Mouse (Mus musculus): ENCODE data around the gene AI854703.
"Not testable (repeated sequence)": the region's sequence is repeated elsewhere in the genome, so short reads cannot be mapped to it uniquely, and the experiment has no call there.

AI854703 gene

DNA sequence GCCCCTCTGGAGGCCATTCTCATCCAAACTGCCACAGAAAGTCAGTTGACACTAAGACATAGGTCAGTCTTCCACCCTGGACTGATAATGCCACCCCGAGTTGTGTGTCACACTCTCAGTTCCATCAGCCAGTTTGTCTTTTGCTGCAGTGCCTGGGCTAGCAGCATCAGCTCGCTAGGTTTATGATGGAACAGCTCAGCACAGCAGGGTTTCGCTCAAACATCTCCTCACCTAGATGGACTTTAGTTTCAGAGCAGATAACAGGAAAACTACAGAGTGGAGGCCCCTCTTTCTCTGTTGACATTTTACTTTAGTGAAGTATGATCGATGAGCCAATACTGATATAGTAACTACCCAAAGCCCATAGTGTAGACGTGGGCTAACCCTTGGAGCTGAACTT is 11.8 kb upstream of the AI854703 start:
- in situ Hi-C loops (cut with MboI): no loop called here

- in situ Hi-C loops (cut with MboI): no loop called here
Observed at GRCm38 (mm10) chr6:48620031-48620430, 6.5 kb upstream of the AI854703 start.

DNA sequence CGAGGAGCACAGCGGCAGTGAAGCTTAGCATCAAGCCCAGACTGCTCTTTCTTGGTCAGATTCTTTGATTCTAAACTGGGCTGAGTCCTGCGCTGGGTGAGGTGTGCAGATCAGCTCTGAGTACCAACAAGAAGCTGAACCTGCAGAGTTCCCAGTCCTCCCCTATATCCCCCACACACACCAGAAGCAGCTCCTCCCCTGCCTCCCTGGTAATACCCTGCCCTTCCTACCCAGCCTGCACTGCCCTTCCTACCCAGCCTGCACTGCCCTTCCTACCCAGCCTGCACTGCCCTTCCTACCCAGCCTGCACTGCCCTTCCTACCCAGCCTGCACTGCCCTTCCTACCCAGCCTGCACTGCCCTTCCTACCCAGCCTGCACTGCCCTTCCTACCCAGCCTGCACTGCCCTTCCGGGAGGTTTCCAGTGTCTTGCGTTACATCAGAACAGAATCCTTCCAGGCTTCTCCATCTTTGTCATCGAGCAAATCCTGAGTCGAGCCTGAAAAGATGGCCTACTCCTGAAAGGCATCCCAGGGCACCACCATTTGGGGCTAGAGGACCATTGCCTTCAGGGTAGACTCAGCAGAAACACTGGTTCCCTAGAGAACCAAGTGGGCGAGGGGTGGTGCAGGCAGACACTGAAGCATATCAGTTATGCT is 4.2 kb upstream of the AI854703 start:
- in situ Hi-C loops (cut with MboI): not testable (repeated sequence)

DNA sequence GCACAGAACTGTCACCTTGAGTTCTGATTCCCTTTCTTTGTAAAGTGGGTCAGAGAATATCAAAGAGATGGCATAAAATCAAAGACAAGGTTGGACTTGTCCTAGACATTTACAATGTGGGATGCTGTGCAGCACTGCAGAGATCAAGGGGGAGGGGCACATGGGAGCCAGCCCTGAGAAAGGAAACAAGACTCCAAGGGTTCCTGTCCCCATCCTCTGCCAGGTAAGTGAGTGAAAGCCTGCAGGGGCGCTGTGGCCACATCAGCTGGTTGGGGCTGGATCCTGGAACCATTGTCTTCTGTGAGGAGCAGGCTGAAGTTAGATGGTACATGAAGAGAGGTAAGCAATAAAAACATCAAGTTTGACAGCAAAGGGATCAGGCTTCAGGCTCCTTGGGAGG is 3.1 kb upstream of the AI854703 start:
- in situ Hi-C loops (cut with MboI): no loop called here

DNA sequence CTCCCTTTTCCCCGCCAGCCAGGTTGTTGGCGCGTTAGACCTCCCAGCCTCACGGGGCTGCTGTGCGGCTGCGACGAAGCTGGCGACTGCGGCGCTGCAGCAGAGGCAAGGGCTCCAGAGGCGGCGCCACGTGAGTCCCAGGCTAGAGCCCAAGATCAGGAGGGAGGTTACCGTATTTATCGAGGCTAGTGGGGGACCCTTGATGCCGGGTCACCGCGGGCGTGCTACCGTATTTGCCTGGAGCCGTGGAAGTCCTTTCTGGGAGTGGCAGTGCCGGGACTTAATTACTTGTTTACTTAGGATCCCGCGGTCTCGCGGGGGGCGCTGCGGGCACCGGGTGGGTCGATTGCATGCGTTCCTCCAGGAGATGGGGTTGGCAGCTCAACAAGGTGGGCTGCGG is 420 bp downstream of the AI854703 start:
- in situ Hi-C loops (cut with MboI): loop anchor here (25.0 kb wide), 1 partner anchor 440 kb away; no protein-coding TSS in a partner anchor

DNA sequence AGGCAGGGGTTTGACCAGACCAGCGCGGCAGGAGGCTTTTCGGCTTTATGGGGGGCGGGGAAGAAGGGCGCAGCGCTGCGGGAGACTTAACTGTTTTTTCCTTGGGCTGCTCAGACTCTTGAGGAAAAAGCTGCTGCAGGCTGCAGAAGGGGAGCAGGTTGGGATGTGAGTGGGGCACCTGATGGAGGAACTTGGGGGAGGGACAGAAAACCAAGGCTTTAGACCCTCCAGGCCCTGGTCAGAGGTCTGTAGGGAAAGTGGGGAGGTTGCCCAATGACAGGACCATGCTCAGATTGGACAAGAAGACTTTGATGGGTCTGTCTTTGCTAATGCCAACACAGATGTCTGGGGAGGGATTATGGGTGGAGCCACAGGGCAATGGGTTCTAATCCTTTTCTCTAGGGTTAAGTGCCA is 954 bp downstream of the AI854703 start:
- in situ Hi-C loops (cut with MboI): loop anchor here (25.0 kb wide), 1 partner anchor 440 kb away; no protein-coding TSS in a partner anchor

GRCm38 (mm10) chr6:48628377-48628776 is 1.8 kb downstream of the AI854703 start:
- in situ Hi-C loops (cut with MboI): loop anchor here (25.0 kb wide), 1 partner anchor 441 kb away; no protein-coding TSS in a partner anchor

GRCm38 (mm10) chr6:48628808-48629660 is 2.5 kb downstream of the AI854703 start:
- in situ Hi-C loops (cut with MboI): loop anchor here (25.0 kb wide), 1 partner anchor 442 kb away; no protein-coding TSS in a partner anchor

DNA sequence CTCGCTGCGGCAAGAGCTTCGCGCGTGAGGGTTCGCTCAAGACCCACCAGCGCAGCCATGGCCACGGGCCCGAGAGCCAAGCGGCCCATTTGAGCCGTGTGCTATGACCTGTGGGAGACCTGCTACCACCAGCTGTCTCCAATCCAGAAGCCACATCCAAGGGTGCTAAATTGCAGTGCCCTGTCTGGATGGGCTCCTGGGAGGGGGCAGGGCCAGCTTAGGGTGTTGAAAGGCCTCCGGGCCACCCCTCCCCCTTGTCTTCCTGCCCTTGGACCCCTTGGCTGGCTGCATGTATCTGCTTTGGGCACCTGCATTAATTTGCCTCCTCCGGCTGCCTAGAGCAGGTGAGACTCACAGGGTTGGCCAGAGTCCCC is 3.1 kb downstream of the AI854703 start:
- in situ Hi-C loops (cut with MboI): loop anchor here (25.0 kb wide), 1 partner anchor 442 kb away; no protein-coding TSS in a partner anchor

- in situ Hi-C loops (cut with MboI): loop anchor here (25.0 kb wide), 1 partner anchor 444 kb away; no protein-coding TSS in a partner anchor
Observed at GRCm38 (mm10) chr6:48630831-48631230, 4.3 kb downstream of the AI854703 start.

- in situ Hi-C loops (cut with MboI): loop anchor here (25.0 kb wide), 1 partner anchor 448 kb away; no protein-coding TSS in a partner anchor
Observed at GRCm38 (mm10) chr6:48635105-48635504, 8.5 kb downstream of the AI854703 start.

DNA sequence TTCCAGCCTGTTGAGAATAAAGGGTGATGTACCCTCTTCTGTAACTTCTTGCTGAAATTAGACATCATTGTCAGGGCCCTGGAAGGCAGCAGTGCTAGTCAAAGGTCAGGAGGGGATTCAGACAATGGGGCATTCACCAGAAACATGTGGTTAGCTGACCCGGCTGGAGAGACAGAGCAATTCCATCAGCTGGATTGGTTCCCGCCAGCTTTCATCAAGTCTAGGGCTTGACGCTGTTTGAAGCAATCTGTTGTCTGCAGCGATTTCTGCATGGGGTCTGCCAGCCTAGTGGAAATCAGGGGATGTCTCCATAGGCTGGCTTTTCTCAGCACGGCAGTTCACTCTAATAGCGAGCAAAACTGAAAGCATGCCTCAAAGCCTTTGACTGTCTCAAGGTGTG is 10.0 kb downstream of the AI854703 start:
- in situ Hi-C loops (cut with MboI): loop anchor here (25.0 kb wide), 1 partner anchor 449 kb away; no protein-coding TSS in a partner anchor

DNA sequence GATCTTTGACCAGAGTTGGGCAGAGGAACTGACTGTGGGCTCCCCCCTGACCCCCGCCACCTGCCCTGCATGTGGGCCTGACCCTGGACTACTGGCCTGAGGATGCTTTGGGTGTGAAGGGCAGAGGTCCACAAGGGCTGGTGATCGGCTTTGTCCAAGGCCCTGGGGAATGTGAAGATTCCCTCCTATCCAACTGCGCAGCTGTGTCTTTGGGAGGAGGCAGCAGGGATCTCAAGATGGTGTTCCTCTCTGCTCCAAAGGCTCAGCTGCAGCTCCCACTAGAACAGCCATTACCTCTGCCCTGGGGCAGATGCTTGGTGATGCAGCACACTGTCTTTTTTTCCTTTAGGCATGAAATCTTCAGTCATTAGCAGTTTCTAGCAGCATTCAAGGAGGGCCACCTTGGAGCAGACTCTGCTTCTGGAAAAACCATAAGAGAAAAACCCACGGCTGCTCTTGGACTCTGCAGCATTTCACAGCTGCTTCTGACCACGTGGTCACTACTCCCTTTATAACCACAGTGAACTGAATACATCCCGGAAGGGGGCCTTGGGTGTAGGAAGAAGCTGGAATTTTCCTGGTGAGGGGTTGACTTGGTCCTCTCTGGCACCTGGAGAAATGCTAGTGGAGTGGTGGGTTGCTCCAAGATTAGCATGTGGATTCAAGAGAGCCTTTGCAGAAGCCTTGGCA is 11.4 kb downstream of the AI854703 start:
- in situ Hi-C loops (cut with MboI): loop anchor here (25.0 kb wide), 1 partner anchor 451 kb away; no protein-coding TSS in a partner anchor

- in situ Hi-C loops (cut with MboI): loop anchor here (25.0 kb wide), 1 partner anchor 451 kb away; no protein-coding TSS in a partner anchor
Observed at GRCm38 (mm10) chr6:48638553-48638952, 12.0 kb downstream of the AI854703 start.

GRCm38 (mm10) chr6:48641391-48641790 is 14.8 kb downstream of the AI854703 start:
- in situ Hi-C loops (cut with MboI): loop anchor here (25.0 kb wide), 1 partner anchor 454 kb away; no protein-coding TSS in a partner anchor

DNA sequence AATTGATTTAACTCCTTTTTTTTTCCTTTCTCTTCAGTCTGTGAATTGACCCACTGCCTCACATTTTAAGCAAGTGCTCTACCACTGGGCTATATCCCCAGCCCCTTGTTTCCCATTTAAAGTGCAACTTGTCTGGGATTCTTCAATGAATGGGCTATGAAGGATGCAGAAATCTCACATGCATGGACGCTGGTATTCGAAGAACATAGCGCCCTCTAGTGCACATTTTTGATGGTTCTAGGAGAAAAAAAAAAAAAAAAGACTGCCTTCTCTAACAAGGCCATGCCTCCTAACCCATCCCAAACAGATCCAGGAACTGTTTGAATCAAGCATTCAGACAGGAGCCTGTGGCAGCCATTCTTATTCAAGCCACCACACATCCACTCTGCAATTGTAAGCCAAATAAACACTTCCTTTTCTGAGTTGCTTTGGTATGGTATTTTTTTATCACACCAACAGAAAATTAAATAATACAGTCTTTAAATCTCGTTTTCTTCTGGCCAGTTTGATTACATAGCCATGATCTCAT is 16.3 kb downstream of the AI854703 start:
- in situ Hi-C loops (cut with MboI): loop anchor here (25.0 kb wide), 1 partner anchor 456 kb away; no protein-coding TSS in a partner anchor

DNA sequence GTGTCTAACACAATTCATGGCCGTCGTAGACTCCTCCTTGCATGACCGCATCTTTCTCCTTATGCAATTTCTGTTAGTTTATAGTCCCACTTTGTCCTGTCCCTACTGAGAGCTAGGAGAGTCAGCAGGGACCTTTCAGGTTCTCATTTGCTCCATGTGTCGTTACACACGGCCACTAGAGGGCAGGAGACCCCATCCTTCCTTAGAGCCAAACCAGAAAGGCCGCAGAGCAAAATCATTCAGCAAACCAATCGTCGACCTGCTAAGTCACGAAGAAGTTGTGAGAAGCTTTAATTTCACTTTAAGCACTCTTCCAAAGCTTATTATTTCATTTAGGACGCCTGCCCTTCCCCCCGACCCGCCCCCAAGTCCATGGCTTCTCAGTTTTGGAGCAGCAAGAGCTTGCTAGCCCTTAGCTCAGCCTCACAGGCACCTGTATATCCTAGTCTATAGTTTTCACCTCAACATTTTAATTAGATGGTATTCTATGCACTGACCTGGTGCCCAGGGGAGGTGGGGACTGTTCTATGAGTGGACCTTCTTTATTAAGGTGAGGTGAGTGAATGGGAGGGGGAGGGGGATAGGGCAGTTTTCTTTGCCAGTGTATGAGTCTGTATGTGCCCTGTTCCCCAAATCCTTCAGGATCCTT is 19.2 kb downstream of the AI854703 start:
- in situ Hi-C loops (cut with MboI): loop anchor here (5.0 to 25.0 kb wide), 3 partner anchors 47 to 458 kb away; partner anchors contain the start of gene Gimap3

GRCm38 (mm10) chr6:48646309-48646690 is 19.7 kb downstream of the AI854703 start:
- in situ Hi-C loops (cut with MboI): loop anchor here (5.0 to 25.0 kb wide), 3 partner anchors 46 to 459 kb away; partner anchors contain the start of gene Gimap3

DNA sequence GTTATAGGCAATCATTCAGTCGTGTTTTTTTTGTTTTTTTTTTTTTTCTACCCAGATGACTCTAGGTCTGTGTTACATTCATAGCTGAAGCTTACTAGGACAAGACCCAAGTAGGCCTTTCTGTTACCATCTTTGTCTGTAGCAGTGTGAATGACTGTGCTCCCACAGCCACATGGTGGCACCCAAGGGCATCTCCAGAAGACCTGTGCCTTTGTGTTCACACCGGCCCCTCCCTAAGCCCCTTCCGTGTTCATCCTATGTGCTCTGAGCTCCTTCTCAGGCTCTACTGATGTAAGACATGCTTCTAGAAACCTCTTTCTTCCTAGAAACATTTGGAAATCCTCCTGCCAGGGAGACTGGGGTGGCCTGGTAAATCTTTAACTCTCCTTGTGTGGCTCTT is 20.4 kb downstream of the AI854703 start, which contains the start of gene Gimap8:
Gene Gimap8, plus strand, starts transcription at position 240 of the 400 bp plus-strand sequence.
- in situ Hi-C loops (cut with MboI): loop anchor here (5.0 to 25.0 kb wide), 3 partner anchors 45 to 460 kb away; partner anchors contain the start of gene Gimap3

GRCm38 (mm10) chr6:48647611-48648010 is 21.0 kb downstream of the AI854703 start:
- in situ Hi-C loops (cut with MboI): loop anchor here (5.0 to 25.0 kb wide), 3 partner anchors 45 to 460 kb away; partner anchors contain the start of gene Gimap3

All from mature B cell (primary cell).